Mouse (Mus musculus) embryonic facial prominence, embryonic 15.5 days (tissue): Measurements from ENCODE around the gene Fam111a. TPM values are rescaled to one million over a fixed set of nuclear protein-coding genes. Genes with fewer than 3 reads are reported as not detected.

Experiments
- ATAC-seq: fragments of 200-750 bp; cut with Nextera tagmentation; 2 replicates; pipeline ENCODE4 v1.8.0; 2017; ENCODE audit warnings: low read depth, moderate TSS enrichment; ENCODE audit not compliant: insufficient number of reproducible peaks, low FRiP score, low TSS enrichment
- H3K27ac ChIP-seq: fragments of 300-500 bp; sonication (generic); replicated peaks from 2 replicates; pipeline ENCODE4 v1.5.1; 2015; ENCODE audit warnings: mild to moderate bottlenecking, inconsistent platforms
- H3K27me3 ChIP-seq: fragments of 300-500 bp; sonication (generic); 2 replicates; pipeline ENCODE4 v1.6.1; 2015; ENCODE audit warnings: inconsistent platforms
- H3K36me3 ChIP-seq: fragments of 300-500 bp; sonication (generic); 2 replicates; pipeline ENCODE4 v1.6.1; 2015; ENCODE audit warnings: mild to moderate bottlenecking, inconsistent platforms
- H3K4me1 ChIP-seq: fragments of 300-500 bp; sonication (generic); 2 replicates; pipeline ENCODE4 v1.6.1; 2015; ENCODE audit warnings: inconsistent platforms
- H3K4me2 ChIP-seq: fragments of 300-500 bp; sonication (generic); replicated peaks from 2 replicates; pipeline ENCODE4 v1.6.1; 2015; ENCODE audit warnings: mild to moderate bottlenecking, inconsistent platforms
- H3K4me3 ChIP-seq: fragments of 300-500 bp; sonication (generic); replicated peaks from 2 replicates; pipeline ENCODE4 v1.5.1; 2015; ENCODE audit warnings: mild to moderate bottlenecking, inconsistent platforms
- H3K9ac ChIP-seq: fragments of 300-500 bp; sonication (generic); 2 replicates; pipeline ENCODE4 v1.6.1; 2015; ENCODE audit warnings: inconsistent platforms
- H3K9me3 ChIP-seq: fragments of 300-500 bp; sonication (generic); replicated peaks from 2 replicates; pipeline ENCODE4 v1.6.1; 2016; ENCODE audit warnings: inconsistent platforms
- WGBS: fragments of 180-500 bp; shearing (Covaris S2); methylation state at CpG from one replicate; pipeline ENCODE4 v1.1.7; 2015; 5-methylcytosine and 5-hydroxymethylcytosine counted together
- polyA plus RNA-seq: library from polyadenylated mRNA; unstranded; fragments of >200 nt; fragmentation: Nextera tagmentation; extraction: Ambion mirVana; gene quantifications from 2 replicates; pipeline ENCODE4 v1.2.1, GENCODE M21; 2015

Fam111a gene
- polyA plus RNA-seq, 1 experiment from 2014 or later, result 22.0 TPM

DNA sequence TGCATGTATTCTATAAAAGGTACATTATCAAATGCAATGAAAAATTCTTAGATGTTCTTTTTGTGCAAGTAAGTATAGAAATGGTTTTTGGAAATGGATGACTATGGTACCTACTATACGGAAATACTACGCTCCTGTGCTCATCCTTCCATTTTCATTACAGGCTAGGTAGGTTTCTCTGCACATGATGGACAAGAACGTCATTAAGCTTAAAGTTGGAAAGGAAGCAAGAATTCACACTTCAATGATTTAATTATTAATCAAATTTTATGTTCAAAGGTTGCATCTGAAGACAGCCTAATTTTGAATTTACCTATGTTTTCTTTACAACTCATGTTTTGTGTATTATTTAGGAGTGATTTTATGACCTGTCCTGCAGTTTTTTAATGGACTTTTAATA lies 88.7 kb downstream of the Fam111a start:
- Histone ChIP-seq H3K9me3 (no peaks in the 10 kb centered on the region), H3K4me1 (no peaks in the 10 kb centered on the region), H3K36me3 (no peaks in the 10 kb centered on the region), H3K27me3 (no peaks in the 10 kb centered on the region), H3K27ac (no peak overlapping the region), H3K4me3 (no peak overlapping the region), H3K9ac (no peak overlapping the region), H3K4me2 (no peak overlapping the region)
- WGBS, result 90% methylated on average over 3 of the region's 3 CpGs
- no peak for ATAC-seq

DNA sequence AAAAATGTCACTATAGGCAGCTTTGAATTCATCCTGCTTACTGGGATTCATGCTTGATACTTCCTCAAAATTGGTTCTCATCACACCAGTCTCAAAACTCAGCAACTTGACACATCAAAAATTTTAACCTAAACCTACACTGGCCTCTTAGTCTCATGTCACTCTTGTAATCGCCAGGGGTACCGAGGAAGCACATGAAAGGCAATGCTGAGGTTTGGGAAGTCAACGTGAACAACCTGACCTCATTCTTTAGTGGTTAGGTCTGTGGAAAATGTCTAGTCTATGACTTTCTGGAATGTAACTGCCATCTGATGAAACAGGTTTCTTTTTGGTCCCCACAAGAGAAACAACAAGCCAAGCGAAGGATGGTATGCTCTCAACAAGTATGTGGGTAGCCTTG lies 89.4 kb downstream of the Fam111a start:
- Histone ChIP-seq H3K9ac (no peak overlapping the region), H3K4me1 (no peaks in the 10 kb centered on the region), H3K9me3 (no peaks in the 10 kb centered on the region), H3K4me2 (no peak overlapping the region), H3K27ac (no peak overlapping the region), H3K36me3 (no peaks in the 10 kb centered on the region), H3K27me3 (no peaks in the 10 kb centered on the region), H3K4me3 (no peak overlapping the region)
- no peak for ATAC-seq
- 82% methylated on average over 4 of the region's 4 CpGs for WGBS

DNA sequence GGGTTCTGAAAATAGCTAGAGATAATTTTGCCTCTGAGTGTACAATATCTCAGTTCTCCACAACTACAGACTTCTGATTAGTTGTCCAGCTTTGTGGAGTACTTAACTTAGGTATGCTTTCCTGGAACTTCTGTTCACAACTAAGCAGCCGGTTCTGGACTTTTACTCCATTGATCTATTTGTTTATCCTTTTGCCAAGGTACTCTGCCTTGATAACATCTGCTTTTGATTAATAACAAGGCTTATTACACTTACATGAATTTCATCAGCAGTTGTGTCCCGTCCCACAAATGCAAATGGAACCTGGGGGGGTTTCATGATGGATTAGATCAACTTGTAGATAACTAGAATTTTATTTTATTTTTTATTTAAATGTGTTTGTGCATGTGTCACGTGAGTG lies 91.3 kb downstream of the Fam111a start:
- WGBS, result 53% methylated on average over 3 of the region's 3 CpGs
- Histone ChIP-seq H3K36me3 (no peaks in the 10 kb centered on the region), H3K9me3 (no peaks in the 10 kb centered on the region), H3K4me2 (no peak overlapping the region), H3K27me3 (no peaks in the 10 kb centered on the region), H3K4me1 (no peaks in the 10 kb centered on the region), H3K4me3 (no peak overlapping the region), H3K9ac (no peak overlapping the region), H3K27ac (no peak overlapping the region)
- ATAC-seq, result no peak

DNA sequence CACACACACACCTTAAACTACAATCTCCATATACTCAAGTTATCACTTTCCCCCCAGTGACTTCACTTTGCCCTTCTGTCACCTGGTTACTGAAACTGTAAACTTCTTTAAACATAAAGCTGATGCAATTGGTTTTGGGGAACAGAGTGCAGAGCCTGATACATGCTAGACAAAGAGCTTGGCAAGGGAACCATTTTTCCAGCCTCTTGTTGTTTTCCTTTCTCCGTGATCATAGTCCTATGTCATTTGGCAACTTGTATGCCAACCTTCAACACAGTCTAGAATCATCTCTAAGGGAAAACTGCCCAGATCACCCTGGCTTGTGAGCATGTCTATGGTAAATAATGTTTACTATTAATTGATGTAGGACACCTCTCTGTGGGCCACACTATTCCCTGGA lies 92.5 kb downstream of the Fam111a start:
- Histone ChIP-seq H3K4me2 (no peak overlapping the region), H3K36me3 (no peaks in the 10 kb centered on the region), H3K27ac (no peak overlapping the region), H3K4me3 (no peak overlapping the region), H3K4me1 (no peaks in the 10 kb centered on the region), H3K9ac (no peak overlapping the region), H3K9me3 (no peaks in the 10 kb centered on the region), H3K27me3 (no peaks in the 10 kb centered on the region)
- no peak for ATAC-seq
- WGBS, result 76% methylated on average over 1 of the region's 1 CpGs

Other genes starting within 250 kb of the Fam111a start
- not detected in 2 replicates for gene Olfr1436, start 246.6 kb upstream of the Fam111a start, polyA plus RNA-seq
- 0.04 and 0.23 TPM in 2 replicates for gene Olfr1437, start 220.6 kb upstream of the Fam111a start, polyA plus RNA-seq
- not detected in 2 replicates for gene Olfr1438-ps1, start 209.8 kb upstream of the Fam111a start, polyA plus RNA-seq
- 0.07 TPM in 1 of 2 replicates, not detected in the other for gene Olfr1440, start 158.5 kb upstream of the Fam111a start, polyA plus RNA-seq
- gene Olfr1441, start 128.3 kb upstream of the Fam111a start, polyA plus RNA-seq, result 0.12 TPM in 1 of 2 replicates, not detected in the other
- not detected in 2 replicates for gene Pfpl, start 117.8 kb upstream of the Fam111a start, polyA plus RNA-seq
- gene Mpeg1, start 85.0 kb upstream of the Fam111a start, polyA plus RNA-seq, result 0.68 and 0.87 TPM in 2 replicates
- 10.1 and 13.1 TPM in 2 replicates for gene Dtx4, start 44.3 kb upstream of the Fam111a start, polyA plus RNA-seq
- gene Gm4952, start 54.2 kb downstream of the Fam111a start, polyA plus RNA-seq, result 0.13 TPM in 1 of 2 replicates, not detected in the other
- 0.12 TPM in 1 of 2 replicates, not detected in the other for gene Glyat, start 87.6 kb downstream of the Fam111a start, polyA plus RNA-seq
- not detected in 2 replicates for gene Olfr1442, start 124.7 kb downstream of the Fam111a start, polyA plus RNA-seq
- not detected in 2 replicates for gene Olfr1443, start 132.4 kb downstream of the Fam111a start, polyA plus RNA-seq
- not detected in 2 replicates for gene Keg1, start 150.0 kb downstream of the Fam111a start, polyA plus RNA-seq
- gene Cntf, start 219.9 kb downstream of the Fam111a start, polyA plus RNA-seq, result 1.3 and 1.4 TPM in 2 replicates